Mouse (Mus musculus) intestine, embryonic 16.5 days (tissue): ENCODE measurements around the gene Cant1. TPM values are rescaled to one million over a fixed set of nuclear protein-coding genes. Genes with fewer than 3 reads are reported as not detected.
A peak's percentile ranks its signal among the peaks of the same experiment; 100 is the strongest.

Experiments
- ATAC-seq: fragments of 200-750 bp; cut with Nextera tagmentation; 2 replicates; pipeline ENCODE4 v1.8.0; 2017; ENCODE audit warnings: moderate TSS enrichment, moderate library complexity
- H3K27ac ChIP-seq: fragments of 300-500 bp; sonication (generic); 2 replicates; pipeline ENCODE4 v1.5.1; 2014; ENCODE audit warnings: mild to moderate bottlenecking, low read length
- H3K27me3 ChIP-seq: fragments of 300-500 bp; sonication (generic); replicated peaks from 2 replicates; pipeline ENCODE4 v1.6.1; 2014; ENCODE audit warnings: low read length, control low read depth, mixed read lengths; ENCODE audit not compliant: control insufficient read depth, insufficient read depth
- H3K36me3 ChIP-seq: fragments of 300-500 bp; sonication (generic); 2 replicates; pipeline ENCODE4 v1.6.1; 2014; ENCODE audit warnings: low read length, control low read depth; ENCODE audit not compliant: control insufficient read depth, insufficient read depth
- H3K4me1 ChIP-seq: fragments of 300-500 bp; sonication (generic); 2 replicates; pipeline ENCODE4 v1.6.1; 2014; ENCODE audit warnings: low read length, control low read depth, mixed read lengths; ENCODE audit not compliant: control insufficient read depth, insufficient read depth
- H3K4me2 ChIP-seq: fragments of 300-500 bp; sonication (generic); 2 replicates; pipeline ENCODE4 v1.6.1; 2014; ENCODE audit warnings: low read depth, low read length, control low read depth
- H3K4me3 ChIP-seq: fragments of 300-500 bp; sonication (generic); 2 replicates; pipeline ENCODE4 v1.5.1; 2014; ENCODE audit warnings: mild to moderate bottlenecking, low read length
- H3K9ac ChIP-seq: fragments of 300-500 bp; sonication (generic); 2 replicates; pipeline ENCODE4 v1.6.1; 2014; ENCODE audit warnings: low read depth, low read length
- H3K9me3 ChIP-seq: fragments of 300-500 bp; sonication (generic); 2 replicates; pipeline ENCODE4 v1.6.1; 2016; ENCODE audit warnings: low read length, control low read depth; ENCODE audit not compliant: control insufficient read depth
- WGBS: fragments of 180-500 bp; shearing (Covaris S2); extraction: QIAGEN DNeasy Blood & Tissue Kit; methylation state at CpG from one replicate; pipeline ENCODE4 v1.1.7; 2014; 5-methylcytosine and 5-hydroxymethylcytosine counted together
- polyA plus RNA-seq: library from polyadenylated mRNA; unstranded; fragments of >200 nt; fragmentation: Nextera tagmentation; extraction: Ambion mirVana; gene quantifications from 2 replicates; pipeline ENCODE4 v1.2.1, GENCODE M21; 2015

Cant1 gene
- polyA plus RNA-seq, 1 experiment from 2014 or later: 38.7 TPM

DNA sequence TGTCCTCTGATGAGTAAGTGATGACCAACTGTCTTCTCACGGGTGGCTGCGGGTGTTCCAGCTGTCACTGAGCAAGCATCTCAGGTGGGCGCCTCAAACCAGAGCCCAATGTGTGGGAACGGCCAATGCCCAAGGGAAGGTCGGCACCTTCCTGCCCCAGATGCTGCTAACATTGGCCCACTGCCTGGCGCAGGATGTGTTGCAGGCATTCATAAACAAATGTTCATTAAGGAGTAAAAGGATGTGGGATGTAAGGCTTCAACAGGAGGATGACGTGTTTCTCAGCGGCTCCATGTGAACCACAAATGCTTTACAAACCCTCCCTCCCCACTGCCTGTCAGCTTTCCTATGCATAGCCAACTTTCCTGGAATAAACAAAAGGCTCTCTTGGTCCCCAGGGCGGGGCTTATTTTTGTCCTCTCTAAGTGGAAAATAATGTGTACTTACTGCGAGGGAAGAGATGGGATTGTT, 14.5 kb upstream of the Cant1 start:
- WGBS: 46% methylated on average over 10 of the region's 10 CpGs
- no peaks in the 10 kb centered on the region for H3K27me3 ChIP-seq
- peak overlapping the region; percentile 57 for H3K9ac ChIP-seq
- no peaks in the 10 kb centered on the region for H3K9me3 ChIP-seq
- H3K4me1 ChIP-seq: peaks cover 35% of the 10 kb centered on the region
- H3K27ac ChIP-seq: peak overlapping the region; percentile 10
- ATAC-seq: no peak
- H3K36me3 ChIP-seq: no peaks in the 10 kb centered on the region
- peak overlapping the region; percentile 52 for H3K4me2 ChIP-seq
- H3K4me3 ChIP-seq: peak overlapping the region; percentile 35

DNA sequence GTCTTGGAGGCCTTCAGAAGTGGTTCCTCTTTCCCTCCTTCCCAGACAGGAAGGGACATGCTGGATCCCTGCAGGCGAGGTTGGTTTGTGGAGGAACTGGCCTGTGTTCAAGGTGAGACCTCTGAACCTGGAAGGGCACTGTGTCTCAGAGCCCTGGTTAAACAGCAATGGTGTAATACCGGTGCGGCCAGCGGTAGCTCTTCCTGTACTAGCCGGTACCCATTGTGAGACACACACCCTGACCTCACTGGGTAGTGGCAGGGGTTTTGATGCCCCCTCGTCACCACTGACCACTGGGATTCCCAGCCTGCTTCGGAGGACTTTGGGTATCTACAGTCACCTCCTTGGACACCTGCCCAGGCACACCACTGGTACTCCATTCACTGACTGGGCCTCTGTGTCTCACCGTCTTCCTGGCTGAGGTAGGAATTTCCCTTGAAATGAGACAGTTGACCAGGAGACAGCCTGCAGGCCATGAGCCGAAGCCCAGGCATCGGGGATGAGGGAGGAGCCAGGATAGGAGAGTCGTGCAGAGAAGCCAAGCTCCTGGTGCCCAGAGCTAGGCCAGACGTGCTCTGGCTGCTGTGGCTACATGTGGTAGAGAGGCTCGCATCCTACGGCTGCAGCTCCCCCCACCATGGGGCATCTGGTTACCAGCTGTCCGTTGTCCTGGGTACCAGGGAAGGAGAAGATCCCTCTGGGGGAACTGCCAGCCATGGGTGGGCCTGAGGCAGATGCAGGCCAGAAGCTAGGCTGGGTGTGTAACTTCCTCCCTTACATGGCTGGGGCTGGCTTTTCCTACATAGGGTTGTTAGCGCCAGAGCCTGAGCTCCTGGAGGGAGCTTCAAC, 12.4 kb upstream of the Cant1 start:
- no peaks in the 10 kb centered on the region for H3K9me3 ChIP-seq
- H3K27ac ChIP-seq: no peak overlapping the region; the same call in 1 of the 2 replicates
- whole genome bisulfite sequencing: 71% methylated on average over 16 of the region's 16 CpGs
- no peaks in the 10 kb centered on the region for H3K36me3 ChIP-seq
- no peak for ATAC-seq
- no peak overlapping the region for H3K4me2 ChIP-seq
- H3K4me3 ChIP-seq: no peak overlapping the region
- H3K9ac ChIP-seq: no peak overlapping the region
- H3K4me1 ChIP-seq: peaks cover 37% of the 10 kb centered on the region; the same call in 1 of the 2 replicates
- H3K27me3 ChIP-seq: 0 out of 2 replicates have a peak, but pooled peaks cover 2% of the 10 kb centered on the region

DNA sequence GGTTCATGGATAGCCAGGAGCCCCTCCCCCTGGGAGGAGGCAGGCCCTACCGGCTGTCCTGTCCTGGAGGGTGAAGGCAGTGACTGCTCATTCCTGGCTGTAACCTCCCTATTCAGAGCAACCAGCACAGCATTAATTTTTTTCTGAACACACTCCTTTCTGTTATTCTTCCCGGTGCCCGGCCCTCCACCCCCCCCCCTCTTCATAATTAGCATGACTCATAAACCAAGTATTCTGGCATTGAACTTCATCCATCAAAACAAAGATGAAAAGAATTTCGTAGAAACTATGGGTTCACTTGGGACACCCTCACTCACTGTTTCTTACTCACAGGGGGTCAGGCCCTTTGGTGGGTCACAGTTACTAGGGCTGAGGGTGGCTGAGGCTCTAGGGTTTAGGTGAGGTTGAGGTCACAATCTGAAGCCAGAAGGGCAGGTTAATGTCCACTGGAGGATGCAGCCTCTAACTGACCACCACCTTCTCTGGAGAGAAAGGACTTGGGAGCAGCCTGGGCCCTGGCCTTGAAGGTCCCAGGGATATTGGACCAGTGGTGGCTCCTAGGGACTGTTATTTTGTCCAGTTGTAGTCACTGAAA, 11.5 kb upstream of the Cant1 start:
- no peak for ATAC-seq
- Histone ChIP-seq H3K9ac (no peak overlapping the region), H3K4me1 (peaks cover 37% of the 10 kb centered on the region; the same call in 1 of the 2 replicates), H3K4me2 (no peak overlapping the region), H3K9me3 (no peaks in the 10 kb centered on the region), H3K27ac (no peak overlapping the region), H3K4me3 (no peak overlapping the region), H3K36me3 (no peaks in the 10 kb centered on the region), H3K27me3 (0 out of 2 replicates have a peak, but pooled peaks cover 2% of the 10 kb centered on the region)
- 23% methylated on average over 4 of the region's 4 CpGs for WGBS

DNA sequence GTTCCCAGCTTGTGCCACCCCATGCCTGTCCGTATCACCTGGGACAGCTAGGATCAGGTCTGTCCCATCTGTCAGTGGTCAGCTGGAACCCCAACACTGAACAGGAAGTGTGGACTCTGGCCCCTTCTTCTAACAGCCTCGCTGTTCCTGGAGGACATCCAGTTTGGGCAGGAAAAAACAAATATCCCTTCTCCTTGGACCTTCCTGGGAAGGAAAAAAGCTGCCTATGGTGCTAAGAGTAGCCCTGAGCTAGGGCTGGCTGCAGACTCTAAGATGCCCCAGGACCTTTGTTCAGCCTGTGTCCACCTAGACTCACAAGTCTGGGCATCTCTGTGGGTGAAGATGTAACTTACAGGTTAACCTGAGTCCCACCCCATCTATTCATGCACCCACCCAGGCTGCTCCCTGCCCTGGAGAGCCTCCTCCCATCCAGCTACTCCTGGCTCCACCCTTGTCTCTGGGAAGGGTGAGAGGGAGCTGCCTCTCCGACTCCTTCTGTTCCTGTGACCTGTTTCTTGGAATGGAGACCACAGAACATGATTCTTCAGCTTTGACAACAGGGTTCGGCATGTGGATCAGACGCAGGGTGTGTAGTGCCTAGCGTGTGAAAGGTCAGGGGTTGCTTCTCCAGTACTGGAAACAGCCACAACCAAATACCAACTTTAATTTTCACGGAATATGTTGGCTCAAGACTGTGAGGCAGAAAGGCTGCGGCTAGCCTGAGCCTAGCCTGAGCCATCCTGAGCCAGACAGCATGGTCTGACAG, 10.2 kb upstream of the Cant1 start:
- Histone ChIP-seq H3K27me3 (0 out of 2 replicates have a peak, but pooled peaks cover 2% of the 10 kb centered on the region), H3K9me3 (no peaks in the 10 kb centered on the region), H3K36me3 (no peaks in the 10 kb centered on the region), H3K4me3 (peak overlapping the region; percentile 39), H3K9ac (peak overlapping the region; percentile 59), H3K4me1 (peaks cover 37% of the 10 kb centered on the region; the same call in 1 of the 2 replicates), H3K4me2 (peak overlapping the region; percentile 56), H3K27ac (peak overlapping the region; percentile 56)
- ATAC-seq: 0 out of 2 replicates have a peak, but pooled peaks have one; percentile 11
- 46% methylated on average over 8 of the region's 8 CpGs for WGBS

DNA sequence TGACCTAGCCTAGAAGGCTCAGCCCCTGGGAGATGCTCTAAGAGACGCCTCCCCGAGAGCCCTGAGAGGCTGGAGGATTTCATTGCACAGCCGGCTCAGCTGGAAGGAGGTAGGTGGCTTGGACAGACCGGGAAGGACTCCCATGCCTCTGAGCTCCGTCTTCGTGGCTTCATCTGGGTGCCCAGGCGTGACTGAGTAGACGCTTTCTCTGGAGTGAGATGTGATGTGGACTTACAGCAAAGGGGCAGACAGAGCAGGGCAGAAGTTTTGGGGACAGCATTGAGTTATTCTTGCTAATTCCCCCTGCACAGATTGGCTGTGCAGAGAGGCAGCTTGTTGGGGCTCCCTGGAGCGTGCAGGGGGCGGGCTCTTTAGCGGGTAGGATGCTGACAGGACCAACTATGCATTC, 9.6 kb upstream of the Cant1 start:
- 0 out of 2 replicates have a peak, but pooled peaks have one; percentile 29 for ATAC-seq

DNA sequence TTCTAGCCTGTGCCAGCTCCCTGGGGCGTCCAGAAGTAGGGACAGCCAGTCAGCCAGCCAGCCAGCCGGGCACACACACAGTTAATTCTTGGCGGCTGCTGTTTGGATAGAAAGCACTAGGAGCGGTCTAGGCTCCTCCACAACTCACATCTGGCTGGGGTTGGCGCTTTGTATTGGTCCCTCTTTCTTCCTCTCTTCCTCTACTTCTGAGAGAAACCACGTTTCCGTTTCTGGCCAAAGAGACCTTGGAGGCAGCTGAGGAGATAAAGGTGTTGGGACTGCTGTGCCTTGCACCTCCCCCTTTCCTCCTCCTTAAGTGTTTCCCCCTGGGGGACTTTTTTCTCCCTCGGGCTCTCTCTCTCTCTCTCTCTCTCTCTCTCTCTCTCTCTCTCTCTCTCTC, 9.1 kb upstream of the Cant1 start, which contains the start of gene C1qtnf1:
TSS of gene C1qtnf1 (plus strand) at position 218 of the 400 bp plus-strand sequence.
- 2% methylated on average over 8 of the region's 8 CpGs for WGBS
- peak; percentile 31; the same call in 1 of the 2 replicates for ATAC-seq
- H3K27me3 ChIP-seq: 0 out of 2 replicates have a peak, but pooled peaks cover 2% of the 10 kb centered on the region
- peak within 1 kb of the TSS; percentile 39 for H3K4me3 ChIP-seq
- H3K4me2 ChIP-seq: peak within 1 kb of the TSS; percentile 56
- H3K9me3 ChIP-seq: no peaks in the 10 kb centered on the region
- H3K27ac ChIP-seq: peak within 1 kb of the TSS; percentile 56
- H3K9ac ChIP-seq: peak within 1 kb of the TSS; percentile 59
- no peaks in the 10 kb centered on the region for H3K36me3 ChIP-seq
- peaks cover 36% of the 10 kb centered on the region for H3K4me1 ChIP-seq

More for the DNA sequence above, 9.6 kb upstream of the Cant1 start:
- no peaks in the 10 kb centered on the region for H3K9me3 ChIP-seq
- H3K4me2 ChIP-seq: peak overlapping the region; percentile 56
- H3K27me3 ChIP-seq: 0 out of 2 replicates have a peak, but pooled peaks cover 2% of the 10 kb centered on the region
- WGBS: 9% methylated on average over 11 of the region's 11 CpGs
- no peaks in the 10 kb centered on the region for H3K36me3 ChIP-seq
- H3K4me1 ChIP-seq: peaks cover 39% of the 10 kb centered on the region
- peak overlapping the region; percentile 39 for H3K4me3 ChIP-seq
- H3K27ac ChIP-seq: peak overlapping the region; percentile 56
- peak overlapping the region; percentile 59 for H3K9ac ChIP-seq

DNA sequence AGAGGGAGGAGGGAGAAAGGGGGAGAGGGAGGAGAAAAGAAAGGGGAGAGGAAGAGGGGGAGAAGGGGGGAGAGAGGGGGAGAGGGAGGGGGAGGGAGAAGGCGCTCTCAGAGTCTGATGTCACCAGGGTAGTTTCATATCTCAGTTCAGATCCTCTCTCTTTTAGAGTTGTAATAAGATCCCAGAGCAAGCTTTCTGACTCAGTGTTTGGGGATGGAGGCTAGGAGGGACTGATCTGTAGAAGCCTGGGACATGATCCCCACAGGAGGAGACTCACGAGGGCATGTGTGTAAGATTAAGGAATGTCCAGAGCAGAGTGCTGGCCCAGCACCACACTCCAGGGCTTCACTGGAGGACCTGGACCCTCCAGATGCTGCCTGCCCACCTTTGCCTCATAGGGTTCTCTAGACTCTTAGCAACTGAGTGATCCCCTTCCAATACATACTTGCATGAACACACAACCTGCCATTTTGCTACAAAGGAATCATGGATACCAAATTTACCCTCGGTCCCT, 8.4 kb upstream of the Cant1 start:
- Histone ChIP-seq H3K4me3 (no peak overlapping the region), H3K4me1 (peaks cover 36% of the 10 kb centered on the region), H3K27me3 (0 out of 2 replicates have a peak, but pooled peaks cover 2% of the 10 kb centered on the region), H3K9me3 (no peaks in the 10 kb centered on the region), H3K4me2 (no peak overlapping the region), H3K36me3 (no peaks in the 10 kb centered on the region), H3K27ac (peak overlapping the region; percentile 56), H3K9ac (no peak overlapping the region)
- no peak for ATAC-seq
- WGBS: 35% methylated on average over 3 of the region's 3 CpGs

DNA sequence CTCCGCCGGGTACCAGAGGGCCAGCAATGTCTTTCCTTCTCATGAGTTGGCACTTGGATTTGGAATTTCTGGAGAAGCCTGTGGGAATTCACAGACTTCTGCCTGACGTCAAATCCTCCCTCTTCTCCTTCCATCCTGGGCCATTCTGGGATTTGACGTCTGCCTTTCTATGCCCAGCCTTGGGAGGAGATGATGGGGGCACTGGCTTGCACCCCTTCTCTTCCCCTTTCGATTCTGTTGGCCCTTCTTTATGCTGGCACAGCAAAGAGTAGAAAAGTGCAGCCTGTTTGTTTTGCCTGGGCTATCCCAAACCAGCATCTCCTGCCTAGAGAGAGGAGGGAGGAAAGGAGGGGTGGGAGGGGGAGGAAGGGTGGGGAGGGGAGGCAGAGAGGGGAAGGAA, 7.9 kb upstream of the Cant1 start:
- Histone ChIP-seq H3K4me2 (no peak overlapping the region), H3K9ac (no peak overlapping the region), H3K9me3 (no peaks in the 10 kb centered on the region), H3K27ac (no peak overlapping the region), H3K4me3 (no peak overlapping the region), H3K36me3 (no peaks in the 10 kb centered on the region), H3K4me1 (peaks cover 36% of the 10 kb centered on the region), H3K27me3 (0 out of 2 replicates have a peak, but pooled peaks cover 2% of the 10 kb centered on the region)
- 72% methylated on average over 5 of the region's 5 CpGs for WGBS
- no peak for ATAC-seq
